Mouse (Mus musculus) bone marrow macrophage, adult 2 months (primary cell): Measurements from ENCODE around the gene Cftr.

ENCODE experiments used
- CTCF ChIP-seq: IDR thresholded peaks from 2 replicates; pipeline ENCODE4 v1.5.1; 2012; ENCODE audit warnings: low read depth, mild to moderate bottlenecking, low read length, moderate library complexity
- POLR2A ChIP-seq: IDR thresholded peaks from 2 replicates; pipeline ENCODE4 v1.6.1; 2012; ENCODE audit warnings: mild to moderate bottlenecking, low read depth, low read length, borderline replicate concordance

DNA sequence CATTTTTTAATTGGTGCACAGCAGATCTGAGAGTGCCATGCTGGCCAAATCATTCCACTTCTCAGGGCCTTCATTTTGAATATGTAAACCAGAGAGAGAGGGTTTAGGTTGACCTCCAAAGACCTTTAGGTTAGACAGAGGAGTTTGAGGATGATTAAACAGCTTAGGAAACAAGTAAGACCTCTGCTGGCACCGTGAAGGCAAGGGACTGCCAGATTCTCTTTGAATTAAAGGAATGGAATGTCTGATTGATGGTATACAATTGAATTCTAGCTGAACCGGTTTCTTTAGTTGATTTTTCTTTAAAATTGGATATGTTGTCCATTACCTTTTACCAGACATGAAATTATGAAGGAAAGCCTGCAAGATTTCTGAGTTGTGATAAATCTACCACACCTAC is 140.5 kb downstream of the Cftr start:
- no peak for TF ChIP-seq POLR2A
- no peak for TF ChIP-seq CTCF
